In genomic region chr11:68871748-68872147, GRCm38 (mm10) we compare ENCODE assay signal across 8 mouse cellular contexts. TPM values are rescaled to one million over a fixed set of nuclear protein-coding genes. Genes with fewer than 3 reads are reported as not detected.
DNase-seq lines count a peak whose midpoint lies in the region; ATAC-seq and TF ChIP-seq lines count a peak whose summit lies in the region.

Ndel1 (minus strand) TSS chr11:68871858.

- no peak within 1 kb of the TSS for H3K9ac ChIP-seq in embryonic facial prominence, embryonic 15.5 days
- no peak within 1 kb of the TSS for H3K9ac ChIP-seq in heart, embryonic 13.5 days
- H3K9ac ChIP-seq in kidney, postnatal 0 days (ENCODE audit: low read depth, low read length) = 0 out of 2 replicates have a peak within 1 kb of the TSS, but pooled peaks have one; percentile 14
- no peak within 1 kb of the TSS for H3K9ac ChIP-seq in liver, embryonic 16.5 days (ENCODE audit: low read depth, low read length)
- H3K9ac ChIP-seq in neural tube, embryonic 14.5 days (replicated peaks; ENCODE audit: low read depth, low read length) = no peak within 1 kb of the TSS

- no peaks in the 10 kb centered on the region for H3K27me3 ChIP-seq in testis, adult 2 months (ENCODE audit: control insufficient read depth, insufficient read depth, low read length)
- H3K27me3 ChIP-seq in embryonic facial prominence, embryonic 15.5 days = no peaks in the 10 kb centered on the region
- H3K27me3 ChIP-seq in heart, embryonic 13.5 days (replicated peaks) = no peaks in the 10 kb centered on the region
- H3K27me3 ChIP-seq in kidney, postnatal 0 days (ENCODE audit: insufficient read depth, low read length) = no peaks in the 10 kb centered on the region
- H3K27me3 ChIP-seq in liver, embryonic 16.5 days (ENCODE audit: control insufficient read depth, insufficient read depth, low read depth, low read length) = no peaks in the 10 kb centered on the region
- H3K27me3 ChIP-seq in neural tube, embryonic 14.5 days (ENCODE audit: control insufficient read depth, insufficient read depth, low read length) = no peaks in the 10 kb centered on the region

- H3K4me2 ChIP-seq in embryonic facial prominence, embryonic 15.5 days (replicated peaks) = no peak within 1 kb of the TSS
- no peak within 1 kb of the TSS for H3K4me2 ChIP-seq in heart, embryonic 13.5 days
- no peak within 1 kb of the TSS for H3K4me2 ChIP-seq in kidney, postnatal 0 days (ENCODE audit: low read length)
- H3K4me2 ChIP-seq in liver, embryonic 16.5 days (ENCODE audit: low read depth, low read length) = 0 out of 2 replicates have a peak within 1 kb of the TSS, but pooled peaks have one; percentile 10
- no peak within 1 kb of the TSS for H3K4me2 ChIP-seq in neural tube, embryonic 14.5 days (ENCODE audit: low read depth, low read length)

- no peaks in the 10 kb centered on the region for H3K9me3 ChIP-seq in embryonic facial prominence, embryonic 15.5 days (replicated peaks)
- no peaks in the 10 kb centered on the region for H3K9me3 ChIP-seq in heart, embryonic 13.5 days
- H3K9me3 ChIP-seq in kidney, postnatal 0 days (replicated peaks; ENCODE audit: low read length) = no peaks in the 10 kb centered on the region
- H3K9me3 ChIP-seq in liver, embryonic 16.5 days (replicated peaks; ENCODE audit: control insufficient read depth, low read length) = no peaks in the 10 kb centered on the region
- H3K9me3 ChIP-seq in neural tube, embryonic 14.5 days (ENCODE audit: control insufficient read depth, low read length) = no peaks in the 10 kb centered on the region

- no peak for TF ChIP-seq POLR2A in testis, adult 2 months (IDR thresholded peaks at IDR 0.05; ENCODE audit: control insufficient read depth, low read depth, low read length)

- no peak for DNase-seq in testis, postnatal 14 days (ENCODE audit: low spot score)
- DNase-seq in kidney, postnatal 0 days (ENCODE audit: low spot score) = peak; percentile 61

- H3K27ac ChIP-seq in testis, adult 2 months (ENCODE audit: control insufficient read depth, insufficient read depth, low read depth, low read length) = no peak within 1 kb of the TSS
- 0 out of 2 replicates have a peak within 1 kb of the TSS, but pooled peaks have one; percentile 44 for H3K27ac ChIP-seq in embryonic facial prominence, embryonic 15.5 days (replicated peaks)
- peak within 1 kb of the TSS; percentile 17; the same call in 1 of the 2 replicates for H3K27ac ChIP-seq in heart, embryonic 13.5 days (replicated peaks)
- 0 out of 2 replicates have a peak within 1 kb of the TSS, but pooled peaks have one; percentile 25 for H3K27ac ChIP-seq in kidney, postnatal 0 days
- H3K27ac ChIP-seq in liver, embryonic 16.5 days (ENCODE audit: low read length) = peak within 1 kb of the TSS; percentile 14
- no peak within 1 kb of the TSS for H3K27ac ChIP-seq in neural tube, embryonic 14.5 days (ENCODE audit: low read depth, low read length)

- no peak for ATAC-seq in embryonic facial prominence, embryonic 15.5 days (ENCODE audit: insufficient number of reproducible peaks, low FRiP score, low TSS enrichment, low read depth)
- ATAC-seq in heart, embryonic 13.5 days (ENCODE audit: extremely low read depth, insufficient number of reproducible peaks, low FRiP score, low TSS enrichment) = no peak
- ATAC-seq in kidney, postnatal 0 days (replicated peaks; ENCODE audit: low FRiP score, low read depth) = no peak; the same call in 1 of the 2 replicates
- no peak; the same call in 1 of the 2 replicates for ATAC-seq in liver, embryonic 16.5 days (ENCODE audit: low read depth)
- no peak for ATAC-seq in neural tube, embryonic 14.5 days (ENCODE audit: low read depth)
- ATAC-seq in cerebellum, adult (ENCODE audit: insufficient number of reproducible peaks, low FRiP score, low TSS enrichment) = no peak

- no peak within 1 kb of the TSS for H3K4me3 ChIP-seq in testis, adult 2 months (ENCODE audit: control insufficient read depth, low read depth, low read length)
- no peak within 1 kb of the TSS for H3K4me3 ChIP-seq in embryonic facial prominence, embryonic 15.5 days (replicated peaks)
- H3K4me3 ChIP-seq in heart, embryonic 13.5 days = no peak within 1 kb of the TSS
- no peak within 1 kb of the TSS for H3K4me3 ChIP-seq in kidney, postnatal 0 days (replicated peaks; ENCODE audit: low read depth, low read length)
- H3K4me3 ChIP-seq in liver, embryonic 16.5 days (ENCODE audit: low read depth, low read length) = 0 out of 2 replicates have a peak within 1 kb of the TSS, but pooled peaks have one; percentile 11
- H3K4me3 ChIP-seq in neural tube, embryonic 14.5 days (ENCODE audit: low read depth, low read length) = no peak within 1 kb of the TSS

- WGBS in embryonic facial prominence, embryonic 15.5 days = 54% methylated on average over 6 of the region's 6 CpGs
- 46% methylated on average over 6 of the region's 6 CpGs for WGBS in heart, embryonic 13.5 days
- 15% methylated on average over 6 of the region's 6 CpGs for WGBS in kidney, postnatal 0 days
- 24% methylated on average over 6 of the region's 6 CpGs for WGBS in liver, embryonic 16.5 days (ENCODE audit: insufficient replicate concordance)
- WGBS in neural tube, embryonic 14.5 days = 35% methylated on average over 6 of the region's 6 CpGs

- H3K4me1 ChIP-seq in testis, adult 2 months (ENCODE audit: control insufficient read depth, insufficient read depth, low read length) = no peaks in the 10 kb centered on the region
- H3K4me1 ChIP-seq in embryonic facial prominence, embryonic 15.5 days = 0 out of 2 replicates have a peak, but pooled peaks cover 3% of the 10 kb centered on the region
- peaks cover 12% of the 10 kb centered on the region for H3K4me1 ChIP-seq in heart, embryonic 13.5 days
- no peaks in the 10 kb centered on the region for H3K4me1 ChIP-seq in kidney, postnatal 0 days (replicated peaks; ENCODE audit: insufficient read depth, low read length)
- H3K4me1 ChIP-seq in liver, embryonic 16.5 days (ENCODE audit: control insufficient read depth, low read depth, low read length) = peaks cover 4% of the 10 kb centered on the region
- H3K4me1 ChIP-seq in neural tube, embryonic 14.5 days (ENCODE audit: control insufficient read depth, insufficient read depth, low read length) = no peaks in the 10 kb centered on the region

- no peaks in the 10 kb centered on the region for H3K36me3 ChIP-seq in testis, adult 2 months (ENCODE audit: control insufficient read depth, insufficient read depth, low read length)
- no peaks in the 10 kb centered on the region for H3K36me3 ChIP-seq in embryonic facial prominence, embryonic 15.5 days
- no peaks in the 10 kb centered on the region for H3K36me3 ChIP-seq in heart, embryonic 13.5 days
- no peaks in the 10 kb centered on the region for H3K36me3 ChIP-seq in kidney, postnatal 0 days (ENCODE audit: insufficient read depth, low read length)
- H3K36me3 ChIP-seq in liver, embryonic 16.5 days (ENCODE audit: control insufficient read depth, insufficient read depth) = no peaks in the 10 kb centered on the region
- no peaks in the 10 kb centered on the region for H3K36me3 ChIP-seq in neural tube, embryonic 14.5 days (ENCODE audit: control insufficient read depth, insufficient read depth, low read length)

- TF ChIP-seq CTCF in testis, adult 2 months (IDR thresholded peaks at IDR 0.05; ENCODE audit: control insufficient read depth, insufficient read depth, insufficient replicate concordance, low read depth, low read length) = no peak
- TF ChIP-seq CTCF in kidney, postnatal 0 days (IDR thresholded peaks at IDR 0.05; ENCODE audit: low read depth) = no peak

RNA-seq across cellular contexts. Expression of gene Ndel1, which starts in this region (rescaled TPM):
- polyA plus RNA-seq in testis, adult 2 months (2012; rRNA removed) = 73.8 and 80.3 TPM in 2 replicates
- 110 and 117 TPM in 2 replicates for polyA plus RNA-seq in embryonic facial prominence, embryonic 15.5 days (2015; fragmentation: Nextera tagmentation; extraction: Ambion mirVana)
- 56.7 and 61.6 TPM in 2 replicates for polyA plus RNA-seq in heart, embryonic 13.5 days (2015; fragmentation: Nextera tagmentation; extraction: Ambion mirVana)
- polyA plus RNA-seq in kidney, postnatal 0 days (2015; fragmentation: Nextera tagmentation; extraction: Ambion mirVana) = 86.1 and 90.9 TPM in 2 replicates
- polyA plus RNA-seq in liver, embryonic 16.5 days (2015; fragmentation: Nextera tagmentation; extraction: Ambion mirVana) = 36.9 and 38.6 TPM in 2 replicates
- polyA plus RNA-seq in neural tube, embryonic 14.5 days (2014; fragmentation: Nextera tagmentation; extraction: Ambion mirVana) = 96.3 and 109 TPM in 2 replicates

Comparison
In these comparisons a context has a peak if more than half of its experiments do, and no peak if none do; other contexts are left out.
1. H3K27ac ChIP-seq: peak in embryonic facial prominence, embryonic 15.5 days (single experiment), heart, embryonic 13.5 days (single experiment), kidney, postnatal 0 days (single experiment) and liver, embryonic 16.5 days (single experiment); none in testis, adult 2 months (single experiment) and neural tube, embryonic 14.5 days (single experiment).